In the genomic region with DNA sequence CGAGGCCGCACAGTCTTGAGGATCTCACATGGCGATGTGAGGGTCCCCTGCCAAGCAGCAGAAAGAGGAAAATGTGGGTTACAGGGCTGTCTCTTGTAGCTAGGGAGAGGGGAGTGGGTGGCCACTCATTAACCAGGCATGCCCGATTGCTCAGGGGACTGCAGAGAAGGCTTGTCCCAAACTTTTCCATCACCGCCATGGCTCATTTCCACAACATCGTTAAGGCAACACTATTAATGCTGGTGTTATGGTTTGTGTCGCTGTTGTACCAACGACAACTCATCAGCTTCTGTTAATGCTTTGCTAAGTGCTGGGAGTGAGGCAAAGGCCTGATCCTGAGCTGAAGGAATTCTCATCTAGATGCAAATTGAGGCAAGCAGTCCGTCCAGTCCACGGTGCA, we compare ENCODE assay signal across 16 mouse cellular contexts.
"Had no signal": no experiment of that assay in that cellular context is flagged by ENCODE, and none has a peak within 500 bp of the region (broad histone marks: within the 10 kb centered on the region; RNA-seq: fewer than 3 reads in every experiment).

No protein-coding gene starts in this region.

- H3K4me1 ChIP-seq: midbrain, embryonic 10.5 days; midbrain, embryonic 15.5 days; neural tube, embryonic 13.5 days; stomach, embryonic 15.5 days had no signal

- H3K27ac ChIP-seq: layer of hippocampus, adult 2 months; limb, embryonic 10.5 days; liver, embryonic 15.5 days; midbrain, embryonic 10.5 days; midbrain, embryonic 15.5 days; neural tube, embryonic 13.5 days; stomach, embryonic 15.5 days had no signal

- H3K36me3 ChIP-seq: limb, embryonic 10.5 days; liver, embryonic 15.5 days; midbrain, embryonic 10.5 days; midbrain, embryonic 15.5 days; neural tube, embryonic 13.5 days; stomach, embryonic 15.5 days had no signal

- H3K9ac ChIP-seq: liver, embryonic 15.5 days; midbrain, embryonic 15.5 days; neural tube, embryonic 13.5 days; stomach, embryonic 15.5 days had no signal

- H3K4me3 ChIP-seq: layer of hippocampus, adult 2 months; limb, embryonic 10.5 days; liver, embryonic 15.5 days; midbrain, embryonic 10.5 days; midbrain, embryonic 15.5 days; neural tube, embryonic 13.5 days; stomach, embryonic 15.5 days had no signal

- ATAC-seq: inflammation-experienced regulatory T-cells, adult 6 months; lung, postnatal 0 days; midbrain, embryonic 15.5 days had no signal

- H3K4me2 ChIP-seq: liver, embryonic 11.5 days; liver, embryonic 15.5 days; midbrain, embryonic 15.5 days; neural tube, embryonic 13.5 days; stomach, embryonic 15.5 days had no signal

- H3K27me3 ChIP-seq: liver, embryonic 15.5 days; midbrain, embryonic 15.5 days; neural tube, embryonic 13.5 days; stomach, embryonic 15.5 days had no signal

- H3K9me3 ChIP-seq: limb, embryonic 10.5 days; liver, embryonic 15.5 days; midbrain, embryonic 15.5 days; neural tube, embryonic 13.5 days; stomach, embryonic 15.5 days had no signal

- DNase-seq: lung, adult 2 months; lung, postnatal 4 days; retina, postnatal 1 day; right cerebral cortex, postnatal 4 days; thymus, adult 2 months; thymus, postnatal 25 days had no signal
